Mouse (Mus musculus): ENCODE results near the gene Tbc1d17. TPM values are rescaled to one million over a fixed set of nuclear protein-coding genes. Genes with fewer than 3 reads are reported as not detected.
A peak's percentile ranks its signal among the peaks of the same experiment; 100 is the strongest.

Gene Tbc1d17
- polyA plus RNA-seq, 1 experiment from 2014 or later = 73.6 TPM

- ATAC-seq = no peak
- no peak overlapping the region for H3K9ac ChIP-seq (ENCODE audit: low read depth, low read length)
- H3K27me3 ChIP-seq (replicated peaks; ENCODE audit: control insufficient read depth, insufficient read depth, low read length) = no peaks in the 10 kb centered on the region
- H3K4me1 ChIP-seq (ENCODE audit: control insufficient read depth, insufficient read depth, low read length) = peaks cover 28% of the 10 kb centered on the region
- no peaks in the 10 kb centered on the region for H3K9me3 ChIP-seq (ENCODE audit: control insufficient read depth, low read length)
- no peak overlapping the region for H3K4me3 ChIP-seq (ENCODE audit: low read length)
- WGBS = 66% methylated on average over 1 of the region's 1 CpGs
- no peak overlapping the region for H3K27ac ChIP-seq (ENCODE audit: low read length)
- no peaks in the 10 kb centered on the region for H3K36me3 ChIP-seq (ENCODE audit: control insufficient read depth, insufficient read depth, low read length)
- no peak overlapping the region for H3K4me2 ChIP-seq (ENCODE audit: low read depth, low read length)
Measured at GRCm38 (mm10) chr7:44871181-44871580, 22.3 kb upstream of the Tbc1d17 start.

- peak overlapping the region; percentile 85 for H3K4me2 ChIP-seq (ENCODE audit: low read depth, low read length)
- no peaks in the 10 kb centered on the region for H3K36me3 ChIP-seq (ENCODE audit: control insufficient read depth, insufficient read depth, low read length)
- no peaks in the 10 kb centered on the region for H3K9me3 ChIP-seq (ENCODE audit: control insufficient read depth, low read length)
- ATAC-seq = no peak
- peak overlapping the region; percentile 92 for H3K4me3 ChIP-seq (ENCODE audit: low read length)
- peak overlapping the region; percentile 100; the same call in 1 of the 2 replicates for H3K27ac ChIP-seq (ENCODE audit: low read length)
- H3K9ac ChIP-seq (ENCODE audit: low read depth, low read length) = peak overlapping the region; percentile 100
- H3K27me3 ChIP-seq (replicated peaks; ENCODE audit: control insufficient read depth, insufficient read depth, low read length) = no peaks in the 10 kb centered on the region
- 78% methylated on average over 6 of the region's 6 CpGs for WGBS
- peaks cover 33% of the 10 kb centered on the region for H3K4me1 ChIP-seq (ENCODE audit: control insufficient read depth, insufficient read depth, low read length)
Measured at GRCm38 (mm10) chr7:44870614-44871013, 21.7 kb upstream of the Tbc1d17 start.

- Histone ChIP-seq H3K36me3 (ENCODE audit: control insufficient read depth, insufficient read depth, low read length) (peaks cover 4% of the 10 kb centered on the region; the same call in 1 of the 2 replicates), H3K9me3 (ENCODE audit: control insufficient read depth, low read length) (no peaks in the 10 kb centered on the region), H3K4me2 (ENCODE audit: low read depth, low read length) (peak within 1 kb of the TSS; percentile 85), H3K4me1 (ENCODE audit: control insufficient read depth, insufficient read depth, low read length) (peaks cover 40% of the 10 kb centered on the region), H3K27ac (ENCODE audit: low read length) (peak within 1 kb of the TSS; percentile 100), H3K4me3 (ENCODE audit: low read length) (peak within 1 kb of the TSS; percentile 92), H3K27me3 (replicated peaks; ENCODE audit: control insufficient read depth, insufficient read depth, low read length) (no peaks in the 10 kb centered on the region), H3K9ac (ENCODE audit: low read depth, low read length) (peak within 1 kb of the TSS; percentile 100)
- peak; percentile 89 for ATAC-seq
- 3% methylated on average over 29 of the region's 29 CpGs for WGBS
Measured at GRCm38 (mm10) chr7:44869697-44870528, 21.0 kb upstream of the Tbc1d17 start, which contains the start of gene Ptov1. Gene Ptov1 (minus strand): TSS chr7:44869788.

- Histone ChIP-seq H3K4me3 (ENCODE audit: low read length) (peak overlapping the region; percentile 92), H3K27me3 (replicated peaks; ENCODE audit: control insufficient read depth, insufficient read depth, low read length) (no peaks in the 10 kb centered on the region), H3K4me1 (ENCODE audit: control insufficient read depth, insufficient read depth, low read length) (peaks cover 42% of the 10 kb centered on the region), H3K9ac (ENCODE audit: low read depth, low read length) (peak overlapping the region; percentile 100), H3K4me2 (ENCODE audit: low read depth, low read length) (peak overlapping the region; percentile 85), H3K9me3 (ENCODE audit: control insufficient read depth, low read length) (no peaks in the 10 kb centered on the region), H3K36me3 (ENCODE audit: control insufficient read depth, insufficient read depth, low read length) (peaks cover 8% of the 10 kb centered on the region; the same call in 1 of the 2 replicates), H3K27ac (ENCODE audit: low read length) (peak overlapping the region; percentile 100)
- ATAC-seq = peak; percentile 60
- under 1% methylated on average over 96 of the region's 108 CpGs for WGBS
Measured at GRCm38 (mm10) chr7:44868919-44869696, 20.2 kb upstream of the Tbc1d17 start.

GRCm38 (mm10) chr7:44868465-44868864 is 19.6 kb upstream of the Tbc1d17 start:
- Histone ChIP-seq H3K4me2 (ENCODE audit: low read depth, low read length) (peak overlapping the region; percentile 85), H3K4me1 (ENCODE audit: control insufficient read depth, insufficient read depth, low read length) (peaks cover 42% of the 10 kb centered on the region), H3K9me3 (ENCODE audit: control insufficient read depth, low read length) (no peaks in the 10 kb centered on the region), H3K27me3 (replicated peaks; ENCODE audit: control insufficient read depth, insufficient read depth, low read length) (no peaks in the 10 kb centered on the region), H3K4me3 (ENCODE audit: low read length) (peak overlapping the region; percentile 92), H3K27ac (ENCODE audit: low read length) (peak overlapping the region; percentile 100), H3K36me3 (ENCODE audit: control insufficient read depth, insufficient read depth, low read length) (peaks cover 15% of the 10 kb centered on the region), H3K9ac (ENCODE audit: low read depth, low read length) (peak overlapping the region; percentile 100)
- ATAC-seq = peak; percentile 12; the same call in 1 of the 2 replicates
- WGBS = 3% methylated on average over 16 of the region's 16 CpGs

GRCm38 (mm10) chr7:44867802-44868201 is 18.9 kb upstream of the Tbc1d17 start:
- H3K4me3 ChIP-seq (ENCODE audit: low read length) = peak overlapping the region; percentile 92
- H3K36me3 ChIP-seq (ENCODE audit: control insufficient read depth, insufficient read depth, low read length) = peaks cover 15% of the 10 kb centered on the region
- H3K27ac ChIP-seq (ENCODE audit: low read length) = peak overlapping the region; percentile 100; the same call in 1 of the 2 replicates
- peak overlapping the region; percentile 100 for H3K9ac ChIP-seq (ENCODE audit: low read depth, low read length)
- peaks cover 42% of the 10 kb centered on the region for H3K4me1 ChIP-seq (ENCODE audit: control insufficient read depth, insufficient read depth, low read length)
- H3K4me2 ChIP-seq (ENCODE audit: low read depth, low read length) = peak overlapping the region; percentile 85
- no peak for ATAC-seq
- WGBS = 40% methylated on average over 9 of the region's 9 CpGs
- no peaks in the 10 kb centered on the region for H3K27me3 ChIP-seq (replicated peaks; ENCODE audit: control insufficient read depth, insufficient read depth, low read length)
- no peaks in the 10 kb centered on the region for H3K9me3 ChIP-seq (ENCODE audit: control insufficient read depth, low read length)

GRCm38 (mm10) chr7:44867010-44867702 is 18.3 kb upstream of the Tbc1d17 start:
- ATAC-seq = no peak
- Histone ChIP-seq H3K4me2 (ENCODE audit: low read depth, low read length) (peak overlapping the region; percentile 85), H3K27me3 (replicated peaks; ENCODE audit: control insufficient read depth, insufficient read depth, low read length) (no peaks in the 10 kb centered on the region), H3K27ac (ENCODE audit: low read length) (peak overlapping the region; percentile 79), H3K4me1 (ENCODE audit: control insufficient read depth, insufficient read depth, low read length) (peaks cover 42% of the 10 kb centered on the region), H3K4me3 (ENCODE audit: low read length) (peak overlapping the region; percentile 92), H3K9me3 (ENCODE audit: control insufficient read depth, low read length) (no peaks in the 10 kb centered on the region), H3K9ac (ENCODE audit: low read depth, low read length) (peak overlapping the region; percentile 100), H3K36me3 (ENCODE audit: control insufficient read depth, insufficient read depth, low read length) (peaks cover 21% of the 10 kb centered on the region)
- WGBS = 62% methylated on average over 19 of the region's 19 CpGs

- no peaks in the 10 kb centered on the region for H3K9me3 ChIP-seq (ENCODE audit: control insufficient read depth, low read length)
- peak; percentile 24 for ATAC-seq
- peak overlapping the region; percentile 85 for H3K4me2 ChIP-seq (ENCODE audit: low read depth, low read length)
- H3K4me1 ChIP-seq (ENCODE audit: control insufficient read depth, insufficient read depth, low read length) = peaks cover 42% of the 10 kb centered on the region
- no peaks in the 10 kb centered on the region for H3K27me3 ChIP-seq (replicated peaks; ENCODE audit: control insufficient read depth, insufficient read depth, low read length)
- WGBS = 39% methylated on average over 15 of the region's 15 CpGs
- peak overlapping the region; percentile 100 for H3K9ac ChIP-seq (ENCODE audit: low read depth, low read length)
- peak overlapping the region; percentile 17; the same call in 1 of the 2 replicates for H3K4me3 ChIP-seq (ENCODE audit: low read length)
- H3K36me3 ChIP-seq (ENCODE audit: control insufficient read depth, insufficient read depth, low read length) = peaks cover 21% of the 10 kb centered on the region
- peak overlapping the region; percentile 79 for H3K27ac ChIP-seq (ENCODE audit: low read length)
Measured at GRCm38 (mm10) chr7:44866276-44867009, 17.6 kb upstream of the Tbc1d17 start.

Measured in intestine, embryonic 16.5 days (tissue).